ENCODE assay signal across 16 mouse cellular contexts in the genomic region with DNA sequence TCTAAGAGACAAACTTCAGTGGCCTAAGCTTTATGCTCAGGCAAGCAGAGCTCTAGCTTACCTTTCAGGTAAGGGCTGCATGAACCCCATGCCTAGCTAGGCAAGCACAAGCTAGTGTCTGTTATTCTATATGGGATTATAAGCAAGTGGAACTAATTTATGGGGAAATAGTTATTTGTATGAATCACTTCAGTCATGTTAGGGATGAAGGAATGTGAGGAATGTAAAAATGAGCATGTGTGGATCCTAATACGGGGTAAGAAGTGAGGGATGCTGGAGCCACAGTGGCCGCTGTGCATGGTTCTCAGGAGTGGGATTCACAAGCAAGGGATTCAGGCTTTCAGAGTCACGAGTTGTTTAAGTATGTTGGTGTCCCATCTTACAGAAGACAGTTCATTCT.
DNase-seq lines count a peak whose midpoint lies in the region; ATAC-seq and TF ChIP-seq lines count a peak whose summit lies in the region.
"Had no signal": no experiment of that assay in that cellular context is flagged by ENCODE, and none has a peak within 500 bp of the region (broad histone marks: within the 10 kb centered on the region; RNA-seq: fewer than 3 reads in every experiment).

No protein-coding gene starts in this region.

- no peak for DNase-seq in heart, adult 2 months
- no peak for DNase-seq in limb, embryonic 10.5 days (ENCODE audit: low spot score)
- DNase-seq in NIH3T3 (ENCODE audit: low read depth): peak; percentile 53
- no peak for DNase-seq in spleen, postnatal 10 days (ENCODE audit: low spot score in 2 of 2)
- DNase-seq in cerebellum, postnatal 36 days: no peak
- DNase-seq: adrenal gland, postnatal 25 days; cerebellum, adult 2 months; kidney, postnatal 36 days; lung, postnatal 10 days had no signal

- H3K4me3 ChIP-seq in heart, embryonic 16.5 days (ENCODE audit: low read length): no peak overlapping the region
- H3K4me3 ChIP-seq in heart, adult 2 months: no peak overlapping the region
- no peak overlapping the region for H3K4me3 ChIP-seq in limb, embryonic 12.5 days (replicated peaks)
- H3K4me3 ChIP-seq in limb, embryonic 10.5 days: no peak overlapping the region
- no peak overlapping the region for H3K4me3 ChIP-seq in limb, embryonic 15.5 days
- H3K4me3 ChIP-seq: forebrain, embryonic 13.5 days; heart, embryonic 15.5 days; neural tube, embryonic 12.5 days had no signal

- H3K36me3 ChIP-seq in heart, embryonic 16.5 days (ENCODE audit: control insufficient read depth, insufficient read depth): no peaks in the 10 kb centered on the region
- no peaks in the 10 kb centered on the region for H3K36me3 ChIP-seq in heart, adult 2 months (ENCODE audit: control insufficient read depth, insufficient read depth, low read length)
- H3K36me3 ChIP-seq in limb, embryonic 12.5 days: no peaks in the 10 kb centered on the region
- no peaks in the 10 kb centered on the region for H3K36me3 ChIP-seq in limb, embryonic 10.5 days
- H3K36me3 ChIP-seq in limb, embryonic 15.5 days: no peaks in the 10 kb centered on the region
- H3K36me3 ChIP-seq: heart, embryonic 15.5 days; neural tube, embryonic 12.5 days had no signal

- H3K27me3 ChIP-seq in heart, embryonic 16.5 days (ENCODE audit: control insufficient read depth, insufficient read depth, low read length): no peaks in the 10 kb centered on the region
- no peaks in the 10 kb centered on the region for H3K27me3 ChIP-seq in heart, adult 2 months (ENCODE audit: control insufficient read depth, insufficient read depth, low read length)
- no peaks in the 10 kb centered on the region for H3K27me3 ChIP-seq in limb, embryonic 12.5 days
- H3K27me3 ChIP-seq in limb, embryonic 10.5 days (ENCODE audit: low read depth, poor library complexity, severe bottlenecking): no peaks in the 10 kb centered on the region
- no peaks in the 10 kb centered on the region for H3K27me3 ChIP-seq in limb, embryonic 15.5 days
- H3K27me3 ChIP-seq: forebrain, embryonic 13.5 days; heart, embryonic 15.5 days; neural tube, embryonic 12.5 days had no signal

- H3K4me1 ChIP-seq in heart, embryonic 16.5 days (ENCODE audit: control insufficient read depth, insufficient read depth, low read length): peaks cover 31% of the 10 kb centered on the region
- H3K4me1 ChIP-seq in heart, adult 2 months (ENCODE audit: control insufficient read depth, insufficient read depth, low read length): peaks cover 15% of the 10 kb centered on the region
- H3K4me1 ChIP-seq in limb, embryonic 12.5 days (replicated peaks): peaks cover 20% of the 10 kb centered on the region
- peaks cover 7% of the 10 kb centered on the region; the same call in 1 of the 2 replicates for H3K4me1 ChIP-seq in limb, embryonic 10.5 days
- peaks cover 36% of the 10 kb centered on the region for H3K4me1 ChIP-seq in limb, embryonic 15.5 days

- 63% methylated on average over 3 of the region's 3 CpGs for WGBS in heart, embryonic 16.5 days
- 81% methylated on average over 3 of the region's 3 CpGs for WGBS in heart, adult 2 months
- WGBS in limb, embryonic 12.5 days: 62% methylated on average over 3 of the region's 3 CpGs
- 82% methylated on average over 3 of the region's 3 CpGs for WGBS in limb, embryonic 10.5 days
- WGBS in limb, embryonic 15.5 days: 30% methylated on average over 3 of the region's 3 CpGs

- no peak for TF ChIP-seq POLR2A in heart, adult 2 months (IDR thresholded peaks at IDR 0.05; ENCODE audit: insufficient read depth, low read depth, low read length)

- no peak overlapping the region for H3K9ac ChIP-seq in heart, embryonic 16.5 days (ENCODE audit: low read length)
- no peak overlapping the region for H3K9ac ChIP-seq in heart, adult 2 months (ENCODE audit: low read depth, low read length)
- H3K9ac ChIP-seq in limb, embryonic 12.5 days (replicated peaks): 0 out of 2 replicates have a peak overlapping the region, but pooled peaks have one; percentile 2
- H3K9ac ChIP-seq in limb, embryonic 15.5 days: no peak overlapping the region
- H3K9ac ChIP-seq: forebrain, embryonic 13.5 days; heart, embryonic 15.5 days; neural tube, embryonic 12.5 days had no signal

- no peak for ATAC-seq in heart, embryonic 16.5 days (replicated peaks; ENCODE audit: extremely low read depth, insufficient read depth, low FRiP score)
- no peak for ATAC-seq in limb, embryonic 12.5 days (ENCODE audit: insufficient number of reproducible peaks, insufficient read depth, low FRiP score, low TSS enrichment, low read depth)
- ATAC-seq in limb, embryonic 15.5 days (ENCODE audit: insufficient number of reproducible peaks, low FRiP score, low TSS enrichment, low read depth): 0 out of 2 replicates have a peak, but pooled peaks have one; percentile 26

- no peak for TF ChIP-seq EP300 in heart, adult 2 months (IDR thresholded peaks at IDR 0.05; ENCODE audit: insufficient read depth, low read depth, low read length)

- intact Hi-C loops in heart, adult 2 months (cut with DNase I): loop anchor here (5.0 kb wide), 1 partner anchor 63 kb away; the partner anchor contains the start of gene Serinc5

- no peak overlapping the region for H3K4me2 ChIP-seq in heart, embryonic 16.5 days (ENCODE audit: low read depth, low read length)
- no peak overlapping the region for H3K4me2 ChIP-seq in limb, embryonic 12.5 days
- H3K4me2 ChIP-seq in limb, embryonic 15.5 days: no peak overlapping the region
- H3K4me2 ChIP-seq: forebrain, embryonic 13.5 days; liver, embryonic 11.5 days; neural tube, embryonic 12.5 days had no signal

- no peaks in the 10 kb centered on the region for H3K9me3 ChIP-seq in heart, embryonic 16.5 days (replicated peaks; ENCODE audit: control insufficient read depth, low read length)
- H3K9me3 ChIP-seq in limb, embryonic 12.5 days: no peaks in the 10 kb centered on the region
- no peaks in the 10 kb centered on the region for H3K9me3 ChIP-seq in limb, embryonic 10.5 days (replicated peaks)
- no peaks in the 10 kb centered on the region for H3K9me3 ChIP-seq in limb, embryonic 15.5 days
- H3K9me3 ChIP-seq: forebrain, embryonic 13.5 days; heart, embryonic 15.5 days; neural tube, embryonic 12.5 days had no signal

- H3K27ac ChIP-seq in heart, embryonic 16.5 days (ENCODE audit: low read length): peak overlapping the region; percentile 4; the same call in 1 of the 2 replicates
- H3K27ac ChIP-seq in heart, adult 2 months: no peak overlapping the region
- H3K27ac ChIP-seq in limb, embryonic 12.5 days: 0 out of 2 replicates have a peak overlapping the region, but pooled peaks have one; percentile 50
- H3K27ac ChIP-seq in limb, embryonic 10.5 days: no peak overlapping the region
- H3K27ac ChIP-seq in limb, embryonic 15.5 days: peak overlapping the region; percentile 67
- H3K27ac ChIP-seq: forebrain, embryonic 13.5 days; neural tube, embryonic 12.5 days had no signal

- no peak for TF ChIP-seq CTCF in heart, adult 2 months (IDR thresholded peaks at IDR 0.05)

- no peaks in the 10 kb centered on the region for H3K79me2 ChIP-seq in heart, adult 2 months (replicated peaks; ENCODE audit: control insufficient read depth, insufficient read depth, low read length)

Comparison
In these comparisons a context has a peak if more than half of its experiments do, and no peak if none do; other contexts are left out.
1. H3K27ac ChIP-seq: peak in heart, embryonic 16.5 days (single experiment), limb, embryonic 12.5 days (single experiment) and limb, embryonic 15.5 days (single experiment); none in heart, adult 2 months (single experiment) and limb, embryonic 10.5 days (single experiment).